Mouse (Mus musculus) stomach, embryonic 16.5 days (tissue): ENCODE data around the gene Med16. TPM values are rescaled to one million over a fixed set of nuclear protein-coding genes. Genes with fewer than 3 reads are reported as not detected.
"Not testable (repeated sequence)": the region's sequence is repeated elsewhere in the genome, so short reads cannot be mapped to it uniquely, and the experiment has no call there.

Source experiments
- ATAC-seq: fragments of 200-750 bp; cut with Nextera tagmentation; 2 replicates; pipeline ENCODE4 v1.8.0; 2017; ENCODE audit warnings: moderate number of reproducible peaks, moderate TSS enrichment; ENCODE audit not compliant: insufficient read depth, low FRiP score
- H3K27ac ChIP-seq: fragments of 300-500 bp; sonication (generic); 2 replicates; pipeline ENCODE4 v1.5.1; 2014; ENCODE audit warnings: low read length
- H3K27me3 ChIP-seq: fragments of 300-500 bp; sonication (generic); 2 replicates; pipeline ENCODE4 v1.6.1; 2014; ENCODE audit warnings: low read length, control low read depth, mixed read lengths; ENCODE audit not compliant: control insufficient read depth, insufficient read depth
- H3K36me3 ChIP-seq: fragments of 300-500 bp; sonication (generic); 2 replicates; pipeline ENCODE4 v1.6.1; 2014; ENCODE audit warnings: low read length; ENCODE audit not compliant: control insufficient read depth, insufficient read depth
- H3K4me1 ChIP-seq: fragments of 300-500 bp; sonication (generic); 2 replicates; pipeline ENCODE4 v1.6.1; 2014; ENCODE audit warnings: low read length, control low read depth, mixed read lengths; ENCODE audit not compliant: control insufficient read depth, insufficient read depth
- H3K4me2 ChIP-seq: fragments of 300-500 bp; sonication (generic); 2 replicates; pipeline ENCODE4 v1.6.1; 2014; ENCODE audit warnings: low read depth, low read length, mixed read lengths
- H3K4me3 ChIP-seq: fragments of 300-500 bp; sonication (generic); replicated peaks from 2 replicates; pipeline ENCODE4 v1.5.1; 2014; ENCODE audit warnings: mild to moderate bottlenecking, low read length
- H3K9ac ChIP-seq: fragments of 300-500 bp; sonication (generic); 2 replicates; pipeline ENCODE4 v1.6.1; 2014; ENCODE audit warnings: low read length
- H3K9me3 ChIP-seq: fragments of 300-500 bp; sonication (generic); replicated peaks from 2 replicates; pipeline ENCODE4 v1.6.1; 2016; ENCODE audit warnings: low read length, control low read depth; ENCODE audit not compliant: control insufficient read depth
- WGBS: fragments of 180-500 bp; shearing (Covaris S2); extraction: QIAGEN DNeasy Blood & Tissue Kit; methylation state at CpG from one replicate; pipeline ENCODE4 v1.1.7; 2014; 5-methylcytosine and 5-hydroxymethylcytosine counted together
- polyA plus RNA-seq: library from polyadenylated mRNA; unstranded; fragments of >200 nt; fragmentation: Nextera tagmentation; extraction: Ambion mirVana; gene quantifications from 2 replicates; pipeline ENCODE4 v1.2.1, GENCODE M21; 2015

Gene Med16
- polyA plus RNA-seq, 1 experiment from 2014 or later: 39.6 TPM

- Histone ChIP-seq H3K4me2 (no peak overlapping the region), H3K9me3 (no peaks in the 10 kb centered on the region), H3K9ac (no peak overlapping the region; the same call in 1 of the 2 replicates), H3K36me3 (peaks cover 10% of the 10 kb centered on the region), H3K27me3 (no peaks in the 10 kb centered on the region), H3K4me1 (no peaks in the 10 kb centered on the region), H3K4me3 (no peak overlapping the region), H3K27ac (no peak overlapping the region)
- ATAC-seq: 0 out of 2 replicates have a peak, but pooled peaks have one; percentile 12
- 45% methylated on average over 20 of the region's 20 CpGs for WGBS
These were observed 11.1 kb downstream of the Med16 start for GRCm38 (mm10) chr10:79897316-79898245.

- Histone ChIP-seq H3K36me3 (peaks cover 7% of the 10 kb centered on the region), H3K4me1 (no peaks in the 10 kb centered on the region), H3K9me3 (no peaks in the 10 kb centered on the region), H3K27ac (no peak overlapping the region), H3K4me3 (no peak overlapping the region), H3K4me2 (no peak overlapping the region), H3K27me3 (no peaks in the 10 kb centered on the region), H3K9ac (no peak overlapping the region)
- ATAC-seq: no peak
- WGBS: 86% methylated on average over 13 of the region's 13 CpGs
These were observed 11.9 kb downstream of the Med16 start for GRCm38 (mm10) chr10:79896814-79897213.

- Histone ChIP-seq H3K4me2 (no peak overlapping the region), H3K27ac (no peak overlapping the region), H3K36me3 (peaks cover 7% of the 10 kb centered on the region; the same call in 1 of the 2 replicates), H3K4me1 (no peaks in the 10 kb centered on the region), H3K9ac (no peak overlapping the region), H3K9me3 (no peaks in the 10 kb centered on the region), H3K27me3 (no peaks in the 10 kb centered on the region), H3K4me3 (no peak overlapping the region)
- no peak for ATAC-seq
- WGBS: 89% methylated on average over 16 of the region's 16 CpGs
These were observed 12.4 kb downstream of the Med16 start for GRCm38 (mm10) chr10:79896306-79896705.

GRCm38 (mm10) chr10:79892451-79893118 is 16.1 kb downstream of the Med16 start:
- not testable (repeated sequence) for H3K27me3 ChIP-seq, H3K4me3 ChIP-seq, H3K9ac ChIP-seq, H3K9me3 ChIP-seq, H3K4me2 ChIP-seq, H3K36me3 ChIP-seq, H3K27ac ChIP-seq, H3K4me1 ChIP-seq
- ATAC-seq: peak; percentile 41; the same call in 1 of the 2 replicates
- WGBS: 44% methylated on average over 22 of the region's 22 CpGs

- no peak within 1 kb of the TSS for H3K27ac ChIP-seq
- no peak for ATAC-seq
- no peak within 1 kb of the TSS for H3K4me3 ChIP-seq
- H3K9ac ChIP-seq: no peak within 1 kb of the TSS; the same call in 1 of the 2 replicates
- H3K9me3 ChIP-seq: no peaks in the 10 kb centered on the region
- H3K27me3 ChIP-seq: no peaks in the 10 kb centered on the region
- H3K4me1 ChIP-seq: no peaks in the 10 kb centered on the region
- 49% methylated on average over 5 of the region's 5 CpGs for WGBS
- H3K36me3 ChIP-seq: peaks cover 5% of the 10 kb centered on the region; the same call in 1 of the 2 replicates
- H3K4me2 ChIP-seq: no peak within 1 kb of the TSS
These were observed 18.1 kb downstream of the Med16 start, which contains the start of gene Cfd for GRCm38 (mm10) chr10:79890670-79891069. Cfd (plus strand) TSS chr10:79890853.

GRCm38 (mm10) chr10:79889386-79889785 is 19.3 kb downstream of the Med16 start:
- H3K9me3 ChIP-seq: no peaks in the 10 kb centered on the region
- H3K27me3 ChIP-seq: no peaks in the 10 kb centered on the region
- H3K4me1 ChIP-seq: no peaks in the 10 kb centered on the region
- WGBS: 42% methylated on average over 2 of the region's 2 CpGs
- no peak for ATAC-seq
- H3K4me3 ChIP-seq: no peak overlapping the region
- no peaks in the 10 kb centered on the region for H3K36me3 ChIP-seq
- no peak overlapping the region for H3K9ac ChIP-seq
- no peak overlapping the region for H3K4me2 ChIP-seq
- no peak overlapping the region for H3K27ac ChIP-seq

- 77% methylated on average over 8 of the region's 8 CpGs for WGBS
- Histone ChIP-seq H3K4me2 (no peak overlapping the region), H3K9ac (no peak overlapping the region), H3K9me3 (no peaks in the 10 kb centered on the region), H3K27ac (no peak overlapping the region), H3K4me1 (no peaks in the 10 kb centered on the region), H3K36me3 (no peaks in the 10 kb centered on the region), H3K4me3 (no peak overlapping the region), H3K27me3 (no peaks in the 10 kb centered on the region)
- ATAC-seq: no peak
These were observed 22.1 kb downstream of the Med16 start for GRCm38 (mm10) chr10:79886611-79887010.

GRCm38 (mm10) chr10:79886054-79886453 is 22.7 kb downstream of the Med16 start, which contains the start of gene Elane:
Elane (plus strand) TSS chr10:79886247.
- no peak for ATAC-seq
- no peaks in the 10 kb centered on the region for H3K9me3 ChIP-seq
- no peak within 1 kb of the TSS for H3K9ac ChIP-seq
- no peaks in the 10 kb centered on the region for H3K27me3 ChIP-seq
- no peaks in the 10 kb centered on the region for H3K36me3 ChIP-seq
- 85% methylated on average over 6 of the region's 6 CpGs for WGBS
- H3K4me1 ChIP-seq: no peaks in the 10 kb centered on the region
- no peak within 1 kb of the TSS for H3K4me2 ChIP-seq
- no peak within 1 kb of the TSS for H3K27ac ChIP-seq
- no peak within 1 kb of the TSS for H3K4me3 ChIP-seq

- not testable (repeated sequence) for H3K9me3 ChIP-seq, H3K27me3 ChIP-seq, H3K4me2 ChIP-seq, H3K4me1 ChIP-seq, H3K9ac ChIP-seq, ATAC-seq, H3K4me3 ChIP-seq, H3K27ac ChIP-seq, H3K36me3 ChIP-seq
- WGBS: 73% methylated on average over 3 of the region's 3 CpGs
These were observed 23.8 kb downstream of the Med16 start for GRCm38 (mm10) chr10:79884938-79885337.
